Mouse (Mus musculus): ENCODE data around the gene Scgb2b15. TPM values are rescaled to one million over a fixed set of nuclear protein-coding genes. Genes with fewer than 3 reads are reported as not detected.
"Not testable (repeated sequence)": the region's sequence is repeated elsewhere in the genome, so short reads cannot be mapped to it uniquely, and the experiment has no call there.

The Scgb2b15 gene
- polyA plus RNA-seq (2015; fragmentation: Nextera tagmentation; extraction: Ambion mirVana), result not detected in 2 replicates

GRCm38 (mm10) chr7:32829562-32829961 is at the start of gene Scgb2b15:
TSS of gene Scgb2b15 (minus strand) at chr7:32829662.
- not testable (repeated sequence) for H3K27ac ChIP-seq; H3K4me2 ChIP-seq; H3K4me1 ChIP-seq (replicated peaks); H3K9ac ChIP-seq; H3K9me3 ChIP-seq; H3K36me3 ChIP-seq; ATAC-seq (ENCODE audit: low FRiP score); H3K27me3 ChIP-seq; H3K4me3 ChIP-seq

GRCm38 (mm10) chr7:32836254-32836653 is 6.8 kb upstream of the Scgb2b15 start, which contains the start of gene Scgb1b15:
TSS of gene Scgb1b15 (plus strand) at chr7:32836554.
- H3K27ac ChIP-seq, H3K9me3 ChIP-seq: not testable (repeated sequence)

More at GRCm38 (mm10) chr7:32836254-32836653, 6.8 kb upstream of the Scgb2b15 start, which contains the start of gene Scgb1b15:
- H3K36me3 ChIP-seq; H3K27me3 ChIP-seq; H3K9ac ChIP-seq; ATAC-seq (ENCODE audit: low FRiP score); H3K4me3 ChIP-seq; H3K4me2 ChIP-seq; H3K4me1 ChIP-seq (replicated peaks): not testable (repeated sequence)

Other genes starting within 250 kb of the Scgb2b15 start
- not detected in 2 replicates for gene Scgb1b15, start 6.9 kb upstream of the Scgb2b15 start, polyA plus RNA-seq (2015; fragmentation: Nextera tagmentation; extraction: Ambion mirVana)
- not detected in 2 replicates for gene Scgb2b17, start 226.9 kb upstream of the Scgb2b15 start, polyA plus RNA-seq (2015; fragmentation: Nextera tagmentation; extraction: Ambion mirVana)
- not detected in 2 replicates for gene Scgb1b17, start 233.8 kb upstream of the Scgb2b15 start, polyA plus RNA-seq (2015; fragmentation: Nextera tagmentation; extraction: Ambion mirVana)

All from hindbrain, embryonic 13.5 days (tissue).